Mouse (Mus musculus): ENCODE data around the gene Acap1. TPM values are rescaled to one million over a fixed set of nuclear protein-coding genes. Genes with fewer than 3 reads are reported as not detected.

Acap1 gene
- polyA plus RNA-seq, 1 experiment from 2014 or later, result 0.67 TPM

DNA sequence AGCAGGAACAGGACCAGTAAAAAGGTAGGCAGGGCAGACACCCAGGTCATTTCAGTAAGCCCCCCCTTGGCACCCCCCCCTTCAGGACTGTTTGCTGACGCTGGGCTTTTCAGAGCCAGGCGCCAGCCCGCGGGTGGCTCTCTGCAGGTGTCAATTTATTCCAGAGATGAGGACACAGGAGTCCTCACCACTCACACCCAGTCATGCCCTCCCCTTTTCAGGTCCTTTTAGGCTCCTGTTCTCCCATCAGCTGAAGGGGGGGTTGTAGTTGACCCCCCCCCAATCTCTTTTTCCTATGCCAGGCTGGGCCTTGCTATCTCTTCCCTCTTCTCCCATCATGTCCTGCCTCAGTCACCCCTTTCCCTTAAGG, 59.4 kb downstream of the Acap1 start:
- ATAC-seq (ENCODE audit: low FRiP score, low TSS enrichment), result no peak
- H3K9ac ChIP-seq (replicated peaks; ENCODE audit: low read length), result peak overlapping the region; percentile 26; the same call in 1 of the 2 replicates
- no peaks in the 10 kb centered on the region; the same call in 1 of the 2 replicates for H3K27me3 ChIP-seq (ENCODE audit: insufficient read depth, low read length)
- H3K36me3 ChIP-seq (ENCODE audit: insufficient read depth, low read length), result 0 out of 2 replicates have a peak, but pooled peaks cover 12% of the 10 kb centered on the region
- 0% methylated on average over 1 of the region's 4 CpGs for WGBS
- H3K4me1 ChIP-seq (ENCODE audit: insufficient read depth, low read length), result peaks cover 46% of the 10 kb centered on the region
- peak overlapping the region; percentile 66 for H3K4me3 ChIP-seq (ENCODE audit: low read length)
- no peak overlapping the region for H3K27ac ChIP-seq (ENCODE audit: low read length)
- peak overlapping the region; percentile 98 for H3K4me2 ChIP-seq (replicated peaks; ENCODE audit: low read depth, low read length)
- H3K9me3 ChIP-seq (ENCODE audit: low read length), result no peaks in the 10 kb centered on the region

DNA sequence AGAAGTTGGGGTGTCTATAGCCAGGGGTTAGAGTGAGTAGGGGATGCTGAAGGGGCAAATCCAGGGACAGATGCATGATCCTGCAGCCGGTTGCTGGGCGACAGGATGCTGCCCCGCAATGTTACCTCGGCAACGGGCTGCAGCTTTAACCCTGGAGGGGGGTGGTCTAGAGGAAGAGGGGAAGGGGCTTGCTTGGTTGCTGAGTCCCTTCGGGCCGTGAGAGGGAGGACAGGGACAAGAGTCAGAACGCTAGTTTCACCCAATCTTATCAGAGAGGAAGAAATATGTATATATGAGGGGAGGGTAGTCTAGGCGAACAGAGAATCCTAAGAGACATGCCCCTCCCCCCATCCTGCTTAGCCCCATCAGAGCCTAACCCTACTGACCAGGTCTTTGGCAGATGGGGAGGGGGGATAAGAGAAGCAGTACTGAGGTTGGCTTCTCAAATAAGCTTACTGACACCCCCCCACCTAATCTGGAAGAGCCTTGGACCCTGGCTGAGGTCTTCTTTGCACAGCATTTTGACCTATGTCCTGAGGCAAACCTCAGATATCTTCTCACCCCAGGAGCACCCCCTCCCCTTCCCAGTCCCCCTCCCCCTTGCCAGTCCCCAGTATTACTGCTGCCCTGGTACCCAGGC, 59.9 kb downstream of the Acap1 start:
- Histone ChIP-seq H3K27ac (ENCODE audit: low read length) (no peak overlapping the region), H3K9ac (replicated peaks; ENCODE audit: low read length) (peak overlapping the region; percentile 26; the same call in 1 of the 2 replicates), H3K4me3 (ENCODE audit: low read length) (peak overlapping the region; percentile 66), H3K4me1 (ENCODE audit: insufficient read depth, low read length) (peaks cover 46% of the 10 kb centered on the region), H3K9me3 (ENCODE audit: low read length) (no peaks in the 10 kb centered on the region), H3K4me2 (replicated peaks; ENCODE audit: low read depth, low read length) (peak overlapping the region; percentile 98), H3K27me3 (ENCODE audit: insufficient read depth, low read length) (no peaks in the 10 kb centered on the region; the same call in 1 of the 2 replicates), H3K36me3 (ENCODE audit: insufficient read depth, low read length) (0 out of 2 replicates have a peak, but pooled peaks cover 12% of the 10 kb centered on the region)
- no peak for ATAC-seq (ENCODE audit: low FRiP score, low TSS enrichment)
- WGBS, result 14% methylated on average over 9 of the region's 9 CpGs

DNA sequence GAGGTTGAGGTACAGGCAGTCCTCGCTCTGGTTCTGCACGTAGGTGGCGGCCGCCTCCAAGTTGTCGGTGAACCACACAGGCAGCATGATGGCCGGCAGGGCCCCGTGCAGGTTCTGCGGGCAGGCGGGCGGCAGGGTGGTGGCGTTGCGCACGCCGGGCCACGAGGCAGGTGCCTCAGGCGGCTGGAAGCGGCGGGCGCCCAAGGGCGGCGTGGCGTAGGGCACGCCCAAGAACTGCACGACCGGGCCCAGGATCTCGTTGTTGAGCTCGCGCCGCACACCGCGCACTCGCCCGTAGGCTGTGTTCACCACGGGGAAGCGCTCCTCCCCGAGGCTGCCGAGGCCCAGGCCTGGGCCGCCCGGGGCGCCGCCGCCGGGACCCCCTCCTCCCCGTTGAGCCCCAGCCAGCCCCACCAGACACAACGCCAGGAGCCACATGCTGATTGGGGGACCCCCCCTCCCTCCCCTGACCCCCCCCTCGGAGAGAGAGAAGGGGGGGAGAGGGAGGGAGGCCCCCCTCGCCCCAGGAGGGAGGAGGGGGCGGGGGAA, 61.3 kb downstream of the Acap1 start:
- no peaks in the 10 kb centered on the region; the same call in 1 of the 2 replicates for H3K27me3 ChIP-seq (ENCODE audit: insufficient read depth, low read length)
- peaks cover 44% of the 10 kb centered on the region for H3K4me1 ChIP-seq (ENCODE audit: insufficient read depth, low read length)
- WGBS, result 5% methylated on average over 38 of the region's 48 CpGs
- H3K9ac ChIP-seq (replicated peaks; ENCODE audit: low read length), result peak overlapping the region; percentile 81
- 0 out of 2 replicates have a peak, but pooled peaks cover 12% of the 10 kb centered on the region for H3K36me3 ChIP-seq (ENCODE audit: insufficient read depth, low read length)
- no peak for ATAC-seq (ENCODE audit: low FRiP score, low TSS enrichment)
- peak overlapping the region; percentile 47 for H3K4me3 ChIP-seq (ENCODE audit: low read length)
- no peaks in the 10 kb centered on the region for H3K9me3 ChIP-seq (ENCODE audit: low read length)
- H3K4me2 ChIP-seq (replicated peaks; ENCODE audit: low read depth, low read length), result peak overlapping the region; percentile 98
- 0 out of 2 replicates have a peak overlapping the region, but pooled peaks have one; percentile 38 for H3K27ac ChIP-seq (ENCODE audit: low read length)

DNA sequence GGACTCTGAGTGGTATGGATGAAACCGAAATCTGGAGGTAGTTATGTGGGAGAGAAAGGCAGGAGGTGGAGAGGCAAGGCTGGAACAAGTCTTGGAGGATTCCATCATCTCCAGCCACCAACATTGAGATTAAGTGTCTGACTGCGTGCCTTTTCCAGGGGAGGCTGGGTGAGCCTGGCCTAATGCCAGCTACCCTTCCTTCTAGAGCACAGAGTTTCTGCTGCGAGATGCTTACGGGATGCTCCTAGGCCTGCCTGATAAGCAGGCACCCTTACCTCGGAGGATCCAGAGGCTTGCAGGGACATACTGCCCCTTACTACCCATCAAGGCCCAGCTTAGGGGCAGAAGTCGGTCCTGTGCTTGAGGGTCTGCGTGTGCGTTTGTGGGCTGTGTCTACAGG, 61.8 kb downstream of the Acap1 start:
- H3K9me3 ChIP-seq (ENCODE audit: low read length), result no peaks in the 10 kb centered on the region
- WGBS, result 53% methylated on average over 8 of the region's 8 CpGs
- H3K27me3 ChIP-seq (ENCODE audit: insufficient read depth, low read length), result no peaks in the 10 kb centered on the region; the same call in 1 of the 2 replicates
- peaks cover 43% of the 10 kb centered on the region for H3K4me1 ChIP-seq (ENCODE audit: insufficient read depth, low read length)
- peak overlapping the region; percentile 81 for H3K9ac ChIP-seq (replicated peaks; ENCODE audit: low read length)
- 0 out of 2 replicates have a peak overlapping the region, but pooled peaks have one; percentile 38 for H3K27ac ChIP-seq (ENCODE audit: low read length)
- peak overlapping the region; percentile 47 for H3K4me3 ChIP-seq (ENCODE audit: low read length)
- H3K4me2 ChIP-seq (replicated peaks; ENCODE audit: low read depth, low read length), result peak overlapping the region; percentile 98
- no peak for ATAC-seq (ENCODE audit: low FRiP score, low TSS enrichment)
- H3K36me3 ChIP-seq (ENCODE audit: insufficient read depth, low read length), result 0 out of 2 replicates have a peak, but pooled peaks cover 12% of the 10 kb centered on the region

Small RNA genes within 50 kb of the gene (microRNA-seq; reads per million reads assigned to microRNA genes)
- not detected for gene Mir6924

Other genes with a start within 250 kb of the Acap1 start
- gene Sox15, start 240.2 kb downstream of the Acap1 start, polyA plus RNA-seq (2015; fragmentation: Nextera tagmentation; extraction: Ambion mirVana), result 0.19 TPM in 1 of 2 replicates, not detected in the other
- gene Mpdu1, start 232.9 kb downstream of the Acap1 start, polyA plus RNA-seq (2015; fragmentation: Nextera tagmentation; extraction: Ambion mirVana), result 79.5 and 84.0 TPM in 2 replicates
- 12.4 and 15.5 TPM in 2 replicates for gene Cd68, start 229.4 kb downstream of the Acap1 start, polyA plus RNA-seq (2015; fragmentation: Nextera tagmentation; extraction: Ambion mirVana)
- gene Eif4a1, start 223.1 kb downstream of the Acap1 start, polyA plus RNA-seq (2015; fragmentation: Nextera tagmentation; extraction: Ambion mirVana), result 571 and 587 TPM in 2 replicates
- 96.5 and 98.4 TPM in 2 replicates for gene Senp3, start 213.5 kb downstream of the Acap1 start, polyA plus RNA-seq (2015; fragmentation: Nextera tagmentation; extraction: Ambion mirVana)
- gene Tnfsf13, start 209.8 kb downstream of the Acap1 start, polyA plus RNA-seq (2015; fragmentation: Nextera tagmentation; extraction: Ambion mirVana), result 0.66 and 1.2 TPM in 2 replicates
- gene Tnfsf12, start 199.7 kb downstream of the Acap1 start, polyA plus RNA-seq (2015; fragmentation: Nextera tagmentation; extraction: Ambion mirVana), result 8.8 and 11.5 TPM in 2 replicates
- gene Tnfsfm13, start 199.4 kb downstream of the Acap1 start, polyA plus RNA-seq (2015; fragmentation: Nextera tagmentation; extraction: Ambion mirVana), result 4.6 and 6.1 TPM in 2 replicates
- 28.3 and 33.6 TPM in 2 replicates for gene Polr2a, start 136.9 kb downstream of the Acap1 start, polyA plus RNA-seq (2015; fragmentation: Nextera tagmentation; extraction: Ambion mirVana)
- gene Slc35g3, start 133.6 kb downstream of the Acap1 start, polyA plus RNA-seq (2015; fragmentation: Nextera tagmentation; extraction: Ambion mirVana), result 0.25 and 0.64 TPM in 2 replicates
- gene Zbtb4, start 129.6 kb downstream of the Acap1 start, polyA plus RNA-seq (2015; fragmentation: Nextera tagmentation; extraction: Ambion mirVana), result 2.9 TPM in 2 replicates
- 12.9 and 13.8 TPM in 2 replicates for gene Chrnb1, start 99.6 kb downstream of the Acap1 start, polyA plus RNA-seq (2015; fragmentation: Nextera tagmentation; extraction: Ambion mirVana)
- 2.6 and 3.0 TPM in 2 replicates for gene Fgf11, start 93.7 kb downstream of the Acap1 start, polyA plus RNA-seq (2015; fragmentation: Nextera tagmentation; extraction: Ambion mirVana)
- gene Tmem102, start 89.9 kb downstream of the Acap1 start, polyA plus RNA-seq (2015; fragmentation: Nextera tagmentation; extraction: Ambion mirVana), result 9.0 and 10.2 TPM in 2 replicates
- not detected in 2 replicates for gene Gm39566, start 80.2 kb downstream of the Acap1 start, polyA plus RNA-seq (2015; fragmentation: Nextera tagmentation; extraction: Ambion mirVana)
- gene Spem2, start 77.1 kb downstream of the Acap1 start, polyA plus RNA-seq (2015; fragmentation: Nextera tagmentation; extraction: Ambion mirVana), result not detected in 2 replicates
- 0.15 and 0.28 TPM in 2 replicates for gene Spem1, start 73.4 kb downstream of the Acap1 start, polyA plus RNA-seq (2015; fragmentation: Nextera tagmentation; extraction: Ambion mirVana)
- gene Nlgn2, start 57.8 kb downstream of the Acap1 start, polyA plus RNA-seq (2015; fragmentation: Nextera tagmentation; extraction: Ambion mirVana), result 6.0 and 6.6 TPM in 2 replicates
- 371 and 389 TPM in 2 replicates for gene Tmem256, start 57.0 kb downstream of the Acap1 start, polyA plus RNA-seq (2015; fragmentation: Nextera tagmentation; extraction: Ambion mirVana)
- 105 and 119 TPM in 2 replicates for gene Plscr3, start 49.2 kb downstream of the Acap1 start, polyA plus RNA-seq (2015; fragmentation: Nextera tagmentation; extraction: Ambion mirVana)
- 7.0 and 7.3 TPM in 2 replicates for gene Tnk1, start 36.8 kb downstream of the Acap1 start, polyA plus RNA-seq (2015; fragmentation: Nextera tagmentation; extraction: Ambion mirVana)
- gene Tmem95, start 17.5 kb downstream of the Acap1 start, polyA plus RNA-seq (2015; fragmentation: Nextera tagmentation; extraction: Ambion mirVana), result not detected in 2 replicates
- 11.3 and 12.5 TPM in 2 replicates for gene Kctd11, start 14.1 kb downstream of the Acap1 start, polyA plus RNA-seq (2015; fragmentation: Nextera tagmentation; extraction: Ambion mirVana)
- 11.7 and 12.8 TPM in 2 replicates for gene 2810408A11Rik, start 5.4 kb upstream of the Acap1 start, polyA plus RNA-seq (2015; fragmentation: Nextera tagmentation; extraction: Ambion mirVana)
- gene Neurl4, start 5.5 kb upstream of the Acap1 start, polyA plus RNA-seq (2015; fragmentation: Nextera tagmentation; extraction: Ambion mirVana), result 11.4 and 12.8 TPM in 2 replicates
- 85.2 and 86.4 TPM in 2 replicates for gene Gps2, start 18.3 kb upstream of the Acap1 start, polyA plus RNA-seq (2015; fragmentation: Nextera tagmentation; extraction: Ambion mirVana)
- gene Eif5a, start 26.4 kb upstream of the Acap1 start, polyA plus RNA-seq (2015; fragmentation: Nextera tagmentation; extraction: Ambion mirVana), result 1,737 and 1,791 TPM in 2 replicates
- gene Ybx2, start 40.3 kb upstream of the Acap1 start, polyA plus RNA-seq (2015; fragmentation: Nextera tagmentation; extraction: Ambion mirVana), result 7.0 and 10.3 TPM in 2 replicates
- 20.8 and 22.4 TPM in 2 replicates for gene Slc2a4, start 52.6 kb upstream of the Acap1 start, polyA plus RNA-seq (2015; fragmentation: Nextera tagmentation; extraction: Ambion mirVana)
- gene Cldn7, start 69.2 kb upstream of the Acap1 start, polyA plus RNA-seq (2015; fragmentation: Nextera tagmentation; extraction: Ambion mirVana), result 225 and 227 TPM in 2 replicates
- gene Ctdnep1, start 85.6 kb upstream of the Acap1 start, polyA plus RNA-seq (2015; fragmentation: Nextera tagmentation; extraction: Ambion mirVana), result 35.7 and 35.8 TPM in 2 replicates
- gene Elp5, start 87.0 kb upstream of the Acap1 start, polyA plus RNA-seq (2015; fragmentation: Nextera tagmentation; extraction: Ambion mirVana), result 124 and 128 TPM in 2 replicates
- 437 and 481 TPM in 2 replicates for gene Gabarap, start 95.6 kb upstream of the Acap1 start, polyA plus RNA-seq (2015; fragmentation: Nextera tagmentation; extraction: Ambion mirVana)
- 69.1 and 74.5 TPM in 2 replicates for gene Phf23, start 100.2 kb upstream of the Acap1 start, polyA plus RNA-seq (2015; fragmentation: Nextera tagmentation; extraction: Ambion mirVana)
- gene Dvl2, start 105.1 kb upstream of the Acap1 start, polyA plus RNA-seq (2015; fragmentation: Nextera tagmentation; extraction: Ambion mirVana), result 39.1 and 40.7 TPM in 2 replicates
- 107 and 114 TPM in 2 replicates for gene Acadvl, start 119.9 kb upstream of the Acap1 start, polyA plus RNA-seq (2015; fragmentation: Nextera tagmentation; extraction: Ambion mirVana)
- gene Dlg4, start 121.4 kb upstream of the Acap1 start, polyA plus RNA-seq (2015; fragmentation: Nextera tagmentation; extraction: Ambion mirVana), result 9.3 and 13.2 TPM in 2 replicates
- gene Asgr1, start 158.5 kb upstream of the Acap1 start, polyA plus RNA-seq (2015; fragmentation: Nextera tagmentation; extraction: Ambion mirVana), result 1.3 and 1.4 TPM in 2 replicates
- 0.17 and 0.19 TPM in 2 replicates for gene Asgr2, start 197.1 kb upstream of the Acap1 start, polyA plus RNA-seq (2015; fragmentation: Nextera tagmentation; extraction: Ambion mirVana)
- gene Mgl2, start 234.8 kb upstream of the Acap1 start, polyA plus RNA-seq (2015; fragmentation: Nextera tagmentation; extraction: Ambion mirVana), result 0.31 and 0.36 TPM in 2 replicates

Data from kidney, embryonic 16.5 days (tissue).